Comparison of ENCODE assay signal across 25 mouse cellular contexts in the genomic region with DNA sequence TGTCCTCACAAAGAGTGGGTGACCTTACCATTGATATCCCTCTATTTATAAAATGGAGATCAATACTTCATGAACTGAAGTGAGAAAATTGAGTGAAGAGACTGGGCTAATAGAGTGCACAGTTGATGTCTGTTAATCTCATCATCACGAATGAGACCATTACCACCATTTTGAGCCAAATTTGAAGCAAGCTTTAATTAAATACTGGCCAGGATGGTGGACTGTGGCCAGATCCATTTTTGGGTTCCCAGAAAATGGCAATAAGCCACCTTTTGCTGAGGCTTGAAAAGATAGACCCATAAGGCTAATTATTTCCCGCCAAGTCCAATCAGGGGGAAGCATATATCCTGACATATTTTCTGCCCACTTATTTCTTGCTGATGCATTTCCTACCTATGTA.
A peak's percentile ranks its signal among the peaks of the same experiment; 100 is the strongest.
DNase-seq lines count a peak whose midpoint lies in the region; ATAC-seq and TF ChIP-seq lines count a peak whose summit lies in the region.
"Had no signal": no experiment of that assay in that cellular context is flagged by ENCODE, and none has a peak within 500 bp of the region (broad histone marks: within the 10 kb centered on the region; RNA-seq: fewer than 3 reads in every experiment).

No protein-coding gene starts in this region.

- H3K4me3 ChIP-seq in hindbrain, embryonic 11.5 days (ENCODE audit: low read depth, low read length): no peak overlapping the region
- H3K4me3 ChIP-seq in hindbrain, embryonic 12.5 days: no peak overlapping the region
- no peak overlapping the region for H3K4me3 ChIP-seq in limb, embryonic 14.5 days (replicated peaks; ENCODE audit: low read length)
- H3K4me3 ChIP-seq in limb, embryonic 10.5 days: no peak overlapping the region
- H3K4me3 ChIP-seq: forebrain, embryonic 10.5 days; forebrain, embryonic 13.5 days; heart, embryonic 12.5 days; heart, embryonic 15.5 days; hindbrain, embryonic 13.5 days had no signal

- peak; percentile 82 for DNase-seq in cerebellum, postnatal 10 days
- DNase-seq in hindbrain, embryonic 11.5 days (ENCODE audit: low spot score): no peak
- no peak for DNase-seq in limb, embryonic 14.5 days (ENCODE audit: low spot score)
- DNase-seq in limb, embryonic 10.5 days (ENCODE audit: low spot score): no peak
- DNase-seq in MN1 (ENCODE audit: low spot score): peak; percentile 8
- DNase-seq in adipocyte (ENCODE audit: low spot score): no peak
- DNase-seq: adrenal gland, adult 2 months; adrenal gland, postnatal 14 days; cerebellum, adult 18-20 months; cerebellum, adult 9-10 months; gastrocnemius, postnatal 25 days; heart, adult 18-20 months; heart, postnatal 10 days; heart, postnatal 36 days had no signal

- H3K27ac ChIP-seq in hindbrain, embryonic 11.5 days (ENCODE audit: low read depth, low read length): no peak overlapping the region
- no peak overlapping the region for H3K27ac ChIP-seq in hindbrain, embryonic 12.5 days
- H3K27ac ChIP-seq in limb, embryonic 14.5 days (replicated peaks; ENCODE audit: low read depth, low read length): no peak overlapping the region
- no peak overlapping the region for H3K27ac ChIP-seq in limb, embryonic 10.5 days
- H3K27ac ChIP-seq: forebrain, embryonic 10.5 days; forebrain, embryonic 13.5 days; heart, embryonic 15.5 days; hindbrain, embryonic 13.5 days had no signal

- H3K9me3 ChIP-seq in hindbrain, embryonic 11.5 days (ENCODE audit: control insufficient read depth, low read length): no peaks in the 10 kb centered on the region
- no peaks in the 10 kb centered on the region for H3K9me3 ChIP-seq in hindbrain, embryonic 12.5 days (replicated peaks)
- H3K9me3 ChIP-seq in limb, embryonic 14.5 days (ENCODE audit: control insufficient read depth, low read length): no peaks in the 10 kb centered on the region
- no peaks in the 10 kb centered on the region for H3K9me3 ChIP-seq in limb, embryonic 10.5 days (replicated peaks)
- H3K9me3 ChIP-seq: forebrain, embryonic 10.5 days; forebrain, embryonic 13.5 days; heart, embryonic 12.5 days; heart, embryonic 15.5 days; hindbrain, embryonic 13.5 days had no signal

- no peaks in the 10 kb centered on the region for H3K4me1 ChIP-seq in hindbrain, embryonic 11.5 days (replicated peaks; ENCODE audit: control insufficient read depth, insufficient read depth, low read length)
- H3K4me1 ChIP-seq in hindbrain, embryonic 12.5 days: no peaks in the 10 kb centered on the region
- H3K4me1 ChIP-seq in limb, embryonic 14.5 days (ENCODE audit: control insufficient read depth, insufficient read depth, low read length): no peaks in the 10 kb centered on the region
- no peaks in the 10 kb centered on the region for H3K4me1 ChIP-seq in limb, embryonic 10.5 days
- H3K4me1 ChIP-seq: forebrain, embryonic 10.5 days; forebrain, embryonic 13.5 days; heart, embryonic 12.5 days; heart, embryonic 15.5 days; hindbrain, embryonic 13.5 days had no signal

- no peak overlapping the region for H3K4me2 ChIP-seq in hindbrain, embryonic 11.5 days (replicated peaks; ENCODE audit: low read depth, low read length)
- H3K4me2 ChIP-seq in hindbrain, embryonic 12.5 days (replicated peaks): no peak overlapping the region
- no peak overlapping the region for H3K4me2 ChIP-seq in limb, embryonic 14.5 days (replicated peaks; ENCODE audit: low read depth, low read length, severe bottlenecking)
- H3K4me2 ChIP-seq: forebrain, embryonic 13.5 days; heart, embryonic 12.5 days; heart, embryonic 15.5 days; hindbrain, embryonic 13.5 days had no signal

- TF ChIP-seq POLR2A in limb, embryonic 14.5 days (IDR thresholded peaks at IDR 0.05; ENCODE audit: borderline replicate concordance, extremely low read depth, insufficient read depth, insufficient read length): no peak

- no peak for ATAC-seq in cerebellum, adult (ENCODE audit: insufficient number of reproducible peaks, low FRiP score, low TSS enrichment)
- peak; percentile 22; the same call in 1 of the 2 replicates for ATAC-seq in hindbrain, embryonic 11.5 days (ENCODE audit: low FRiP score)
- ATAC-seq in hindbrain, embryonic 12.5 days (ENCODE audit: low FRiP score): no peak
- peak; percentile 9; the same call in 1 of the 2 replicates for ATAC-seq in limb, embryonic 14.5 days (ENCODE audit: low FRiP score, low read depth)
- ATAC-seq: forebrain, embryonic 13.5 days; hindbrain, embryonic 16.5 days; inflammation-experienced regulatory T-cells, adult 6 months; intestine, embryonic 16.5 days; Patski had no signal

- H3K27me3 ChIP-seq in hindbrain, embryonic 11.5 days (ENCODE audit: control insufficient read depth, insufficient read depth, low read length): no peaks in the 10 kb centered on the region
- no peaks in the 10 kb centered on the region for H3K27me3 ChIP-seq in hindbrain, embryonic 12.5 days
- H3K27me3 ChIP-seq in limb, embryonic 14.5 days (ENCODE audit: control insufficient read depth, insufficient read depth, low read length): no peaks in the 10 kb centered on the region
- no peaks in the 10 kb centered on the region for H3K27me3 ChIP-seq in limb, embryonic 10.5 days (ENCODE audit: low read depth, poor library complexity, severe bottlenecking)
- H3K27me3 ChIP-seq: forebrain, embryonic 13.5 days; heart, embryonic 12.5 days; heart, embryonic 15.5 days; hindbrain, embryonic 13.5 days; Patski had no signal

- H3K36me3 ChIP-seq in hindbrain, embryonic 11.5 days (ENCODE audit: control insufficient read depth, insufficient read depth, low read length): no peaks in the 10 kb centered on the region
- H3K36me3 ChIP-seq in hindbrain, embryonic 12.5 days: no peaks in the 10 kb centered on the region
- H3K36me3 ChIP-seq in limb, embryonic 14.5 days (ENCODE audit: control insufficient read depth, insufficient read depth, low read length): no peaks in the 10 kb centered on the region
- H3K36me3 ChIP-seq in limb, embryonic 10.5 days: no peaks in the 10 kb centered on the region
- H3K36me3 ChIP-seq: forebrain, embryonic 10.5 days; heart, embryonic 12.5 days; heart, embryonic 15.5 days; hindbrain, embryonic 13.5 days had no signal

- 85% methylated on average over 2 of the region's 2 CpGs for WGBS in hindbrain, embryonic 11.5 days
- WGBS in hindbrain, embryonic 12.5 days: 87% methylated on average over 2 of the region's 2 CpGs
- WGBS in limb, embryonic 14.5 days: 75% methylated on average over 2 of the region's 2 CpGs
- 87% methylated on average over 2 of the region's 2 CpGs for WGBS in limb, embryonic 10.5 days

- no peak overlapping the region for H3K9ac ChIP-seq in hindbrain, embryonic 11.5 days (ENCODE audit: low read depth, low read length)
- H3K9ac ChIP-seq in hindbrain, embryonic 12.5 days: no peak overlapping the region
- H3K9ac ChIP-seq in limb, embryonic 14.5 days (ENCODE audit: low read depth, low read length, severe bottlenecking): no peak overlapping the region
- H3K9ac ChIP-seq: forebrain, embryonic 13.5 days; heart, embryonic 12.5 days; heart, embryonic 15.5 days; hindbrain, embryonic 13.5 days had no signal

Comparison
In these comparisons a context has a peak if more than half of its experiments do, and no peak if none do; other contexts are left out.
1. ATAC-seq: peak in hindbrain, embryonic 11.5 days (single experiment) and limb, embryonic 14.5 days (single experiment); none in cerebellum, adult (single experiment) and hindbrain, embryonic 12.5 days (single experiment).
2. DNase-seq: peak in cerebellum, postnatal 10 days (2 of 2) and MN1 (single experiment); none in hindbrain, embryonic 11.5 days (single experiment), limb, embryonic 14.5 days (single experiment), limb, embryonic 10.5 days (single experiment) and adipocyte (single experiment).